Mouse (Mus musculus) MEL-GATA-1-ER (cell line): ENCODE measurements around the gene Gm21863.
"Not testable (repeated sequence)": the region's sequence is repeated elsewhere in the genome, so short reads cannot be mapped to it uniquely, and the experiment has no call there.

Experiments used
- DNase-seq: peaks from one replicate; pipeline ENCODE4 v3.0.0-alpha.2; 2012; ENCODE audit warnings: low read depth; ENCODE audit errors: extremely low read depth

The Gm21863 gene

GRCm38 (mm10) chr12:19953869-19954555, at the start of gene Gm21863:
TSS of gene Gm21863 (plus strand) at chr12:19954505.
- DNase-seq: not testable (repeated sequence)

GRCm38 (mm10) chr12:19928049-19928448, 26.3 kb upstream of the Gm21863 start:
- DNase-seq: not testable (repeated sequence)
